18 mouse cellular contexts compared by ENCODE assay signal in genomic region chr17:79695541-79695940, GRCm38 (mm10).
"Had no signal": no experiment of that assay in that cellular context is flagged by ENCODE, and none has a peak within 500 bp of the region (broad histone marks: within the 10 kb centered on the region; RNA-seq: fewer than 3 reads in every experiment).

No protein-coding gene starts in this region.

- H3K36me3 ChIP-seq: kidney, embryonic 15.5 days; liver, embryonic 13.5 days; midbrain, embryonic 12.5 days; midbrain, embryonic 15.5 days; neural tube, embryonic 12.5 days; neural tube, embryonic 15.5 days; stomach, embryonic 15.5 days had no signal

- H3K9me3 ChIP-seq: kidney, embryonic 15.5 days; liver, embryonic 13.5 days; midbrain, embryonic 12.5 days; midbrain, embryonic 15.5 days; neural tube, embryonic 12.5 days; neural tube, embryonic 15.5 days; stomach, embryonic 15.5 days had no signal

- DNase-seq: kidney, adult 8-10 months; kidney, postnatal 10 days; kidney, postnatal 36 days; layer of hippocampus, postnatal 36 days; liver, embryonic 13.5 days; right cerebral cortex, postnatal 25 days; spleen, adult 18-20 months; thymus, adult 18-20 months; thymus, postnatal 36 days had no signal

- H3K4me3 ChIP-seq: kidney, embryonic 15.5 days; left cerebral cortex, adult 2 months; liver, embryonic 13.5 days; midbrain, embryonic 12.5 days; midbrain, embryonic 15.5 days; neural tube, embryonic 12.5 days; neural tube, embryonic 15.5 days; stomach, embryonic 15.5 days had no signal

- ATAC-seq: midbrain, embryonic 15.5 days had no signal

- H3K27ac ChIP-seq: kidney, embryonic 15.5 days; left cerebral cortex, adult 2 months; liver, embryonic 13.5 days; macrophage; midbrain, embryonic 12.5 days; midbrain, embryonic 15.5 days; neural tube, embryonic 12.5 days; neural tube, embryonic 15.5 days; stomach, embryonic 15.5 days had no signal

- H3K4me2 ChIP-seq: kidney, embryonic 15.5 days; liver, embryonic 13.5 days; lung, embryonic 14.5 days; midbrain, embryonic 12.5 days; midbrain, embryonic 15.5 days; neural tube, embryonic 12.5 days; neural tube, embryonic 15.5 days; stomach, embryonic 15.5 days had no signal

- H3K27me3 ChIP-seq: kidney, embryonic 15.5 days; liver, embryonic 13.5 days; midbrain, embryonic 12.5 days; midbrain, embryonic 15.5 days; neural tube, embryonic 12.5 days; neural tube, embryonic 15.5 days; stomach, embryonic 15.5 days had no signal

- H3K4me1 ChIP-seq: kidney, embryonic 15.5 days; liver, embryonic 13.5 days; midbrain, embryonic 12.5 days; midbrain, embryonic 15.5 days; neural tube, embryonic 12.5 days; neural tube, embryonic 15.5 days; stomach, embryonic 15.5 days had no signal

- H3K9ac ChIP-seq: kidney, embryonic 15.5 days; liver, embryonic 13.5 days; lung, embryonic 14.5 days; midbrain, embryonic 12.5 days; midbrain, embryonic 15.5 days; neural tube, embryonic 12.5 days; neural tube, embryonic 15.5 days; stomach, embryonic 15.5 days had no signal
